Mouse (Mus musculus) midbrain, embryonic 15.5 days (tissue): ENCODE data around the gene Sbk2. TPM values are rescaled to one million over a fixed set of nuclear protein-coding genes. Genes with fewer than 3 reads are reported as not detected.

Source experiments
- ATAC-seq: fragments of 200-750 bp; cut with Nextera tagmentation; replicated peaks from 2 replicates; pipeline ENCODE4 v1.8.0; 2017; ENCODE audit warnings: moderate TSS enrichment
- H3K27ac ChIP-seq: fragments of 300-500 bp; sonication (generic); 2 replicates; pipeline ENCODE4 v1.5.1; 2015; ENCODE audit warnings: mild to moderate bottlenecking, inconsistent platforms
- H3K27me3 ChIP-seq: fragments of 300-500 bp; sonication (generic); replicated peaks from 2 replicates; pipeline ENCODE4 v1.6.1; 2015; ENCODE audit warnings: inconsistent platforms
- H3K36me3 ChIP-seq: fragments of 300-500 bp; sonication (generic); replicated peaks from 2 replicates; pipeline ENCODE4 v1.6.1; 2015; ENCODE audit warnings: inconsistent platforms
- H3K4me1 ChIP-seq: fragments of 300-500 bp; sonication (generic); 2 replicates; pipeline ENCODE4 v1.6.1; 2015; ENCODE audit warnings: inconsistent platforms
- H3K4me2 ChIP-seq: fragments of 300-500 bp; sonication (generic); 2 replicates; pipeline ENCODE4 v1.6.1; 2015; ENCODE audit warnings: inconsistent platforms, mild to moderate bottlenecking, moderate library complexity
- H3K4me3 ChIP-seq: fragments of 300-500 bp; sonication (generic); 2 replicates; pipeline ENCODE4 v1.5.1; 2015; ENCODE audit warnings: mild to moderate bottlenecking, inconsistent platforms
- H3K9ac ChIP-seq: fragments of 300-500 bp; sonication (generic); 2 replicates; pipeline ENCODE4 v1.6.1; 2015; ENCODE audit warnings: mild to moderate bottlenecking, inconsistent platforms
- H3K9me3 ChIP-seq: fragments of 300-500 bp; sonication (generic); 2 replicates; pipeline ENCODE4 v1.6.1; 2016; ENCODE audit warnings: inconsistent platforms
- WGBS: fragments of 180-500 bp; shearing (Covaris S2); methylation state at CpG from one replicate; pipeline ENCODE4 v1.1.7; 2015; ENCODE audit warnings: mixed read lengths; 5-methylcytosine and 5-hydroxymethylcytosine counted together
- polyA plus RNA-seq: library from polyadenylated mRNA; unstranded; fragments of >200 nt; fragmentation: Nextera tagmentation; extraction: Ambion mirVana; gene quantifications from 2 replicates; pipeline ENCODE4 v1.2.1, GENCODE M21; 2015

Gene Sbk2
- polyA plus RNA-seq, 1 experiment from 2014 or later = not detected

- Histone ChIP-seq H3K4me1 (peaks cover 54% of the 10 kb centered on the region), H3K4me3 (no peak within 1 kb of the TSS), H3K27me3 (no peaks in the 10 kb centered on the region), H3K9ac (no peak within 1 kb of the TSS), H3K36me3 (0 out of 2 replicates have a peak, but pooled peaks cover under 1% of the 10 kb centered on the region), H3K4me2 (peak within 1 kb of the TSS; percentile 79), H3K9me3 (no peaks in the 10 kb centered on the region), H3K27ac (peak within 1 kb of the TSS; percentile 99)
- ATAC-seq = no peak
- 4% methylated on average over 6 of the region's 6 CpGs for WGBS
Observed at GRCm38 (mm10) chr7:4925441-4926381, 38.5 kb downstream of the Sbk2 start, which contains the start of gene Ssc5d. Gene Ssc5d, plus strand, starts transcription at chr7:4925785.

- WGBS = 0% methylated on average over 3 of the region's 4 CpGs
- Histone ChIP-seq H3K9ac (no peak overlapping the region), H3K9me3 (no peaks in the 10 kb centered on the region), H3K4me3 (no peak overlapping the region), H3K4me1 (peaks cover 56% of the 10 kb centered on the region), H3K27ac (peak overlapping the region; percentile 99), H3K36me3 (peaks cover 8% of the 10 kb centered on the region), H3K4me2 (peak overlapping the region; percentile 79; the same call in 1 of the 2 replicates), H3K27me3 (no peaks in the 10 kb centered on the region)
- ATAC-seq = no peak
Observed at GRCm38 (mm10) chr7:4924891-4925301, 39.3 kb downstream of the Sbk2 start.

DNA sequence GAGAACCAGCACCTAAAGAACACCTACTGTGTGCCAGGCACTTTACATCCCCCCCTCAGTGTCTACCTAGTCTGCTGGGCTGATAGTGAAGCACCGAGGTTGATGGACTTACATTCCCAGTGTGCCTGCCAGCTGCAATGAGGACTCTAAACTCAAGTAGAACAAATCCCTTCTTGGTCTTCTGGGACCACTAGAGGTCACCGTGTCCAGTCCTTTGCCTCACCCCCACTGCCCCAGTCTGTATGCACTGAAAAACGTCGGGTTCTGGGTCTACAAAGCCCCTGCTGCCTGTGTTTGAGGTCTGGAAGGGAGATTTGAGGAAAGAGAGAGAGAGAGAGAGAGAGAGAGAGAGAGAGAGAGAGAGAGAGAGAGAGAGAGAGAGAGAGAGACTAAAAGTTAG is 39.7 kb downstream of the Sbk2 start:
- Histone ChIP-seq H3K9me3 (no peaks in the 10 kb centered on the region), H3K4me1 (peaks cover 56% of the 10 kb centered on the region), H3K9ac (peak overlapping the region; percentile 61), H3K4me3 (peak overlapping the region; percentile 44), H3K36me3 (peaks cover 10% of the 10 kb centered on the region), H3K4me2 (peak overlapping the region; percentile 79), H3K27ac (peak overlapping the region; percentile 99), H3K27me3 (no peaks in the 10 kb centered on the region)
- 1% methylated on average over 4 of the region's 4 CpGs for WGBS
- no peak for ATAC-seq

GRCm38 (mm10) chr7:4923586-4924364 is 40.4 kb downstream of the Sbk2 start:
- H3K36me3 ChIP-seq = peaks cover 10% of the 10 kb centered on the region
- peak overlapping the region; percentile 79 for H3K4me2 ChIP-seq
- 3% methylated on average over 37 of the region's 37 CpGs for WGBS
- H3K4me3 ChIP-seq = peak overlapping the region; percentile 44
- peak overlapping the region; percentile 99 for H3K27ac ChIP-seq
- peak; percentile 5; the same call in 1 of the 2 replicates for ATAC-seq
- no peaks in the 10 kb centered on the region for H3K27me3 ChIP-seq
- no peaks in the 10 kb centered on the region for H3K9me3 ChIP-seq
- H3K4me1 ChIP-seq = peaks cover 56% of the 10 kb centered on the region
- peak overlapping the region; percentile 61 for H3K9ac ChIP-seq

DNA sequence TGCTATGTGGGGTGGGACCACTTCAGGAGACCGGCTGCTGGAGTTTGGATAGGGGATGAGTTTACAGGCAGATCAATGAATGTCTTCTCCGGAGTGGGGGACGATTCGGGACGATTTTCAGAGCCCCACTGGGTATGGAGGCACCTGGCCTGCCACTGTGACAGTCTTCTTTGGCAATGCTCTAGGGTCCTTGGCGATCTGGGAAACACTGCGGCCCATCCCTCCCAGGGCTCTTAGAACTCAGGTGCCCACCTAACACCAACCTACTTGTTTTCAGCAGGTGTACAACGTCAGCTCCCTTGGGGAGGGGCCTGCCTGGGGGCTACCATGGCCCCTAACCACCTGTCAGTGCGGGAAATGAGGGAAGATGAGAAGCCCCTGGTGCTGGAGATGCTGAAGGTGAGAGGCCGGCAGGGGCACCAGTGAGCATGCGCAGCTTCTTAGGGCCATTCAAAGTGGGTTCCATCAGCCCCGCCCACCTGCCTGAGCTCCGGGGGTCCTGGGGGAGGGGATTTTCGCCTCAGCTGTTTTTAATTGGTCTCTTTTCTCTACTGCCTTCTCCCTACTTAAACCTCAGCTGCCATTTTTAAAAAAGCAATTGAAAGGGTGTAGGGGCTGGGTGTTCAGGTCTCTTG is 41.2 kb downstream of the Sbk2 start:
- H3K4me2 ChIP-seq = peak overlapping the region; percentile 79
- ATAC-seq = peak; percentile 69
- H3K4me3 ChIP-seq = peak overlapping the region; percentile 44
- H3K4me1 ChIP-seq = peaks cover 56% of the 10 kb centered on the region
- WGBS = 2% methylated on average over 14 of the region's 14 CpGs
- peak overlapping the region; percentile 61 for H3K9ac ChIP-seq
- peak overlapping the region; percentile 99 for H3K27ac ChIP-seq
- H3K9me3 ChIP-seq = no peaks in the 10 kb centered on the region
- H3K27me3 ChIP-seq = no peaks in the 10 kb centered on the region
- peaks cover 10% of the 10 kb centered on the region for H3K36me3 ChIP-seq

DNA sequence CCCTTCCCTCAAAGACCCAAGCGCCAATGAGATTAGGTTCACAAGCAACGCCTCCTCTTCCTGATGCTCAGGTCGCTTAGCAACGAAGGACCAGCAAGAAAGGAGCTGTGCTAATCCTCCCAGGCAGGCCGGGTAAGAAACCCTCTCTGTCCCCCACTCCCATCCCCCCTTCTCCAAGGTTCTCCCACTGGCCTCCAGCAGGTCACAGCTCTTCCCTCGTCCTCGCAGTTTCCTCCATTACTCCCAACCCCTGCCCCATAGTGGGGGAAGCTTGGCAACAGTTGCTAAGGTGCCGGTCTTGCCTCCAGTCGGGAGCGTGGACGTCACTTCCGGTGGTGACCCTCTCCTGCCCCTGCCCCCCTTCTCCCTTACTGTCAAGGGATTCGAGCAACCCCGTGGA is 41.7 kb downstream of the Sbk2 start:
- H3K9ac ChIP-seq = peak overlapping the region; percentile 51
- no peaks in the 10 kb centered on the region for H3K9me3 ChIP-seq
- peaks cover 10% of the 10 kb centered on the region for H3K36me3 ChIP-seq
- no peaks in the 10 kb centered on the region for H3K27me3 ChIP-seq
- peaks cover 58% of the 10 kb centered on the region for H3K4me1 ChIP-seq
- WGBS = 0% methylated on average over 14 of the region's 14 CpGs
- H3K4me3 ChIP-seq = peak overlapping the region; percentile 44
- ATAC-seq = peak; percentile 86
- peak overlapping the region; percentile 99 for H3K27ac ChIP-seq
- H3K4me2 ChIP-seq = peak overlapping the region; percentile 79

- 19% methylated on average over 8 of the region's 8 CpGs for WGBS
- peak; percentile 1; the same call in 1 of the 2 replicates for ATAC-seq
- Histone ChIP-seq H3K4me2 (peak within 1 kb of the TSS; percentile 79), H3K27me3 (no peaks in the 10 kb centered on the region), H3K9me3 (no peaks in the 10 kb centered on the region), H3K27ac (peak within 1 kb of the TSS; percentile 99), H3K9ac (peak within 1 kb of the TSS; percentile 51), H3K4me1 (peaks cover 64% of the 10 kb centered on the region), H3K4me3 (peak within 1 kb of the TSS; percentile 44), H3K36me3 (peaks cover 10% of the 10 kb centered on the region)
Observed at GRCm38 (mm10) chr7:4921824-4922482, 42.3 kb downstream of the Sbk2 start, which contains the start of gene Nat14. Gene Nat14, plus strand, starts transcription at chr7:4922028.

- H3K9ac ChIP-seq = peak overlapping the region; percentile 32; the same call in 1 of the 2 replicates
- peaks cover 10% of the 10 kb centered on the region for H3K36me3 ChIP-seq
- peaks cover 68% of the 10 kb centered on the region for H3K4me1 ChIP-seq
- peak overlapping the region; percentile 79 for H3K4me2 ChIP-seq
- H3K27me3 ChIP-seq = no peaks in the 10 kb centered on the region
- no peak overlapping the region for H3K4me3 ChIP-seq
- WGBS = 57% methylated on average over 23 of the region's 23 CpGs
- H3K27ac ChIP-seq = peak overlapping the region; percentile 99
- H3K9me3 ChIP-seq = no peaks in the 10 kb centered on the region
- ATAC-seq = no peak
Observed at GRCm38 (mm10) chr7:4920976-4921823, 43.0 kb downstream of the Sbk2 start.

DNA sequence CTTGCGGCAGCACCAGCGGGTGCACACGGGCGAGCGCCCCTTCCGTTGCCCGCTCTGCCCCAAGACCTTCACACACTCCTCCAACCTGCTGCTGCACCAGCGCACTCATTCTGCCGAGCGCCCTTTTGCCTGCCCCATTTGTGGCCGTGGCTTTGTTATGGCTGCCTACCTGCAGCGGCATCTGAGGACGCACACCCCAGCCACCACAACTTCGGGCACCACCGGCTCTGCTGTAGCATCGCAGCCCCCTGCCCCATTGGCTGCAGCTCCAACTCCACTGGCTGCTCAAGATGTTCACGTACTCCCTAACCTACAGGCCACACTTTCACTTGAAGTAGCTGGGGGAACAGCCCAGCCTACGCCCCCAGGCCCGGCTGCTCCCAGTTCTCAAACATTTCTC is 43.7 kb downstream of the Sbk2 start:
- Histone ChIP-seq H3K36me3 (peaks cover 10% of the 10 kb centered on the region), H3K27ac (peak overlapping the region; percentile 99), H3K4me3 (no peak overlapping the region), H3K27me3 (no peaks in the 10 kb centered on the region), H3K9me3 (no peaks in the 10 kb centered on the region), H3K9ac (no peak overlapping the region), H3K4me2 (no peak overlapping the region), H3K4me1 (peaks cover 65% of the 10 kb centered on the region)
- no peak for ATAC-seq
- 85% methylated on average over 19 of the region's 19 CpGs for WGBS

GRCm38 (mm10) chr7:4919971-4920370 is 44.2 kb downstream of the Sbk2 start:
- Histone ChIP-seq H3K27me3 (no peaks in the 10 kb centered on the region), H3K4me3 (no peak overlapping the region), H3K4me2 (no peak overlapping the region), H3K9ac (no peak overlapping the region), H3K27ac (no peak overlapping the region), H3K4me1 (peaks cover 60% of the 10 kb centered on the region), H3K36me3 (peaks cover 10% of the 10 kb centered on the region), H3K9me3 (no peaks in the 10 kb centered on the region)
- no peak for ATAC-seq
- 93% methylated on average over 21 of the region's 21 CpGs for WGBS

DNA sequence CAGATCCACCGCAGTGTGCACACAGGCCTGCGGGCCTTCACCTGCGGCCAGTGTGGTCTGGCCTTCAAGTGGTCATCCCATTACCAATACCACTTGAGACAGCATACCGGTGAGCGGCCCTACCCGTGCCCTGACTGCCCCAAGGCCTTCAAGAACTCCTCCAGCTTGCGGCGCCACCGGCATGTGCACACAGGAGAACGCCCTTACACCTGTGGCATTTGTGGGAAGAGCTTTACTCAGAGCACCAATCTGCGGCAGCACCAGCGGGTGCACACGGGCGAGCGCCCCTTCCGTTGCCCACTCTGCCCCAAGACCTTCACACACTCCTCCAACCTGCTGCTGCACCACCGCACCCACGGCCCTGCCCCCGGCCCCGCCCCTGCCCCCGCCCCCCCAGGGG is 45.1 kb downstream of the Sbk2 start:
- Histone ChIP-seq H3K4me2 (no peak overlapping the region), H3K9me3 (no peaks in the 10 kb centered on the region), H3K9ac (no peak overlapping the region), H3K4me1 (peaks cover 57% of the 10 kb centered on the region), H3K27me3 (no peaks in the 10 kb centered on the region), H3K4me3 (no peak overlapping the region), H3K27ac (no peak overlapping the region), H3K36me3 (peaks cover 10% of the 10 kb centered on the region)
- WGBS = 90% methylated on average over 18 of the region's 21 CpGs
- ATAC-seq = no peak
